Mouse (Mus musculus) megakaryocyte-erythroid progenitor cell, adult 5-6 weeks (primary cell): ENCODE results near the gene Ctnna2. TPM values are rescaled to one million over a fixed set of nuclear protein-coding genes. Genes with fewer than 3 reads are reported as not detected.

Source experiments
- ATAC-seq: replicated peaks from 2 replicates; pipeline ENCODE4 v1.8.0; 2016; ENCODE audit warnings: mild to moderate bottlenecking, inconsistent platforms; ENCODE audit not compliant: severe bottlenecking, poor library complexity, low FRiP score, low TSS enrichment
- total RNA-seq, 2 experiments: library from RNA; stranded (forward) in 1 of 2; stranded (reverse) in 1 of 2; fragments of 200-1000, 215-1000 nt in 1 of 2; fragments of >200 nt in 1 of 2; fragmentation: Nextera tagmentation in 1 of 2; gene quantifications; 2 replicates each; pipeline ENCODE4 v1.2.3; 2014 to 2017

Gene Ctnna2
- total RNA-seq, 2 experiments from 2014 or later: not detected

GRCm38 (mm10) chr6:77468058-77468457, 511.4 kb downstream of the Ctnna2 start:
- no peak for ATAC-seq

- no peak for ATAC-seq
Measured at GRCm38 (mm10) chr6:77462737-77463136, 516.8 kb downstream of the Ctnna2 start.

GRCm38 (mm10) chr6:77457919-77458318, 521.6 kb downstream of the Ctnna2 start:
- ATAC-seq: no peak

GRCm38 (mm10) chr6:77446861-77447260, 532.6 kb downstream of the Ctnna2 start:
- no peak for ATAC-seq

- ATAC-seq: no peak
Measured at GRCm38 (mm10) chr6:77443906-77444305, 535.6 kb downstream of the Ctnna2 start.

GRCm38 (mm10) chr6:77441051-77441450, 538.4 kb downstream of the Ctnna2 start:
- no peak for ATAC-seq

GRCm38 (mm10) chr6:77430381-77430780, 549.1 kb downstream of the Ctnna2 start:
- ATAC-seq: no peak

GRCm38 (mm10) chr6:77425746-77426145, 553.8 kb downstream of the Ctnna2 start:
- ATAC-seq: no peak

GRCm38 (mm10) chr6:77424826-77425225, 554.7 kb downstream of the Ctnna2 start:
- no peak for ATAC-seq

GRCm38 (mm10) chr6:77421564-77422139, 557.8 kb downstream of the Ctnna2 start:
- no peak for ATAC-seq

GRCm38 (mm10) chr6:77416999-77417398, 562.5 kb downstream of the Ctnna2 start:
- no peak for ATAC-seq

- no peak for ATAC-seq
Measured at GRCm38 (mm10) chr6:77413530-77413929, 566.0 kb downstream of the Ctnna2 start.

GRCm38 (mm10) chr6:77408481-77408880, 571.0 kb downstream of the Ctnna2 start:
- ATAC-seq: no peak

GRCm38 (mm10) chr6:77400751-77401150, 578.7 kb downstream of the Ctnna2 start:
- ATAC-seq: no peak

GRCm38 (mm10) chr6:77391663-77392062, 587.8 kb downstream of the Ctnna2 start:
- no peak for ATAC-seq

GRCm38 (mm10) chr6:77381309-77381708, 598.2 kb downstream of the Ctnna2 start:
- ATAC-seq: no peak

GRCm38 (mm10) chr6:77373132-77373531, 606.4 kb downstream of the Ctnna2 start:
- ATAC-seq: no peak

GRCm38 (mm10) chr6:77371147-77371546, 608.4 kb downstream of the Ctnna2 start:
- no peak for ATAC-seq

GRCm38 (mm10) chr6:77358471-77358837, 621.0 kb downstream of the Ctnna2 start:
- no peak for ATAC-seq

GRCm38 (mm10) chr6:77357748-77358470, 621.6 kb downstream of the Ctnna2 start:
- no peak for ATAC-seq

- ATAC-seq: no peak
Measured at GRCm38 (mm10) chr6:77354826-77355225, 624.7 kb downstream of the Ctnna2 start.
